Mouse (Mus musculus) 3T3-L1 (cell line): ENCODE measurements at regions not wholly inside any gene's neighbourhood (a gene's known extent, or its start where the extent isn't known, plus 50 kb on each side); places are given as distances from the start of the nearest gene placed in this dataset.
A peak's percentile ranks its signal among the peaks of the same experiment; 100 is the strongest.

Experiments
- DNase-seq: peaks from one replicate; pipeline ENCODE4 v3.0.0-alpha.2; 2015; ENCODE audit warnings: low read depth, low spot score

DNA sequence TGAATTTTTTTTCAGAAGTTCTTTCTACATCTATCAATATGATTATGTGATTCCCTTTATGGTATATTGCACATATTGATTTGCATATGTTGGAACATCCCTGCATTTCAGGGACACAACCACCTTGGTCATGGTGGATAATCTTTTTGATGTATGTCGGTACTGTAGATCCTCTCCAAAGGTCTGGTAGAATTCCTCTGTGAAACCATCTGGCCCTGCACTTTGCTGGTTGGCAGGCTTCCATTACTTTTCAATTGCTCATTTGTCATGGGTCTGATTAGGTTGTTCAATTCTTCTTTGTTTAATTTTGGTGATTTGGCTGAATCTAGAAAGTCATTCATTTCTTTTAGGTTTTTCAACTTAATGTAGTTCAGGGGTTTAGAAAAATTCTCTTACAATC, 288.2 kb downstream of the Col12a1 start:
- no peak for DNase-seq

DNA sequence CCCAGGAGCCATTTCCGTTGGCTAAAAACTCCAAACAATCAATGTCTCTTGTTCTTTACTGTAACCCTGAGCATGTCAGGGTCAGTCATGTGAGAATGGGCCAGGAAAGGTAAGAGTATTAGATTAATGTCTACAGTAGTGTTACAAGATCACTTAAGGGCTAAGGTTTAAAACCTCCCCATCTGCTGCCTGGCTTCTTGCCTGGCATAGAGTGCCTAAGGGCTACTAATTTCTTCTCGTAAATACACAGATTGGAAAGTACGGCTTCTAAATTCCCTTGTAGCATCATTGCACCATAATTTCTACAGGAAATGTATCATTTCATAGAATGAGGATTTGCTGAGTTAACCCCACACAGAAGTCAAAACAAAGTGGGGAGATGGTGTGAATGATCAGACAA, 281.0 kb downstream of the Col12a1 start:
- peak; percentile 53 for DNase-seq

DNA sequence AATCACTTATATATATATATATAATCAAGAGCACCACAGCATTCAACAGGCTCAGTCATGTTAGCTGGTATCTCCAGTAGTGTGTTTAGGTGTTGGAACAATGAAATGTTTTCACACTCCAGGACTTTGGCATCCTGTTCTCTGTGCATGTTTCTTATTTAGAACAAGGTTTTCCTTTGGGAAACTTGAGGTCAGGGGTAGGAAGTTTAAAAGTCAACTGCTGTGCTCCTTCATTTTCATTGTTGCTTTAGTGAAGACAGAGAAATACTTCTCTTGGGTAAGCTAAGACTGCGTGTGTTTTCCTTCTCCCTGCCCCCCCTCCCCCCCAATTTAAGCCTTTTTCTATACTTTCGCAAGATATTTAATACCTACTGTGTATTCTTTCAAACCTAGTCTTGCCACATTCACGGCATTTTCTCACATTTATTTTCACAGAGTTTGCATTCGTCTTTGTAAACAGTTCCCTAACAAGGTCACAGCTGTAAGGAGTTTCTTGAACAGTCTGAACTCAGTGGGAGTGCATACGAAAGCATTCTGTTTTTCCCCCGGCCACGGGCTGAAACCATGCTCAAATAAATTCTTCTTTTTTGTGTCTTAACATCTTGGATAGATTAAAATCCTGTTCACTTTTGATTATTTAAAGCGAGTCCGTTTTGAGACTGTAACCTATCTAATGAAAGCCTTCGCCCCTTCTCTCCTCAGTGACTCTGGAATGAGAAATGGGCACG, 279.2 kb downstream of the Col12a1 start:
- DNase-seq = no peak

- DNase-seq = no peak
These were observed 263.4 kb downstream of the Col12a1 start for GRCm38 (mm10) chr9:79455226-79455625.

- peak; percentile 71 for DNase-seq
These were observed 239.5 kb downstream of the Col12a1 start for GRCm38 (mm10) chr9:79479118-79479517.

DNA sequence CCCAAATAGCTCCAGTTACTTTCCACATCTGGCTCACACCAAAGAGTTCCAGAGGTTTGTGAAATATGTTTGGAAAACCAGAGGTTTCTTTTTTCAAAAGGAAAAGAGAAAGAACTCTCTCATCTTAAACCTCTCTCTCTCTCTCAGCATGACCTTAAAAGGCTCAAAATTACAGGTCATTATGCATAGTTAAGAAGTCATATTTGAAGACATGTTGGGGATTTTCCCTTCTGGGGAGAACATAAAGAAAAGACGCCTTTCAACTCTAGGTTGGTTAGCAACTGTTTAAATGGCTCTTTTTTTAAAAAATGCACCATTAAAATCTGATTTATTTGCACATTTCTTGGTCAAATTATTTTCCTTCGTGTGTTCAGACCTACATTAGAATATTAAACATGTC, 218.4 kb downstream of the Col12a1 start:
- DNase-seq = no peak

DNA sequence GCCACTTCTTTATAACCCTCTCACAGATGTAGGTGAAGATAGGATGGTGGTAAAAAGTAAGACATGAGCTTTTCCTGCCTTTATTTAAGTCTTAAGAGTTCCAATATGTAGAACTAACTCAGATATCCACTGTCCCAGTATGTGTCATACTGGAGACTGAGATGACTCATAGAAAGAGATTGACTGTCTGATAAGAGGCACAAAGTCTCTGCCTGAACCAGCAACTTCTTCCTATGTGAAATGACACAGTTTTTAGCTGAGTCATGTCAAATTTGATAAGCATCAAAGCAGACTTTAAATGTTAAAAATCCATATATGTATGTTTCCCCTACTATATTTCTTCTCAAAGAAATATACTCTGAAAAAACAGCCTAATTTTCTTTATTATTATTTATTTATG, 216.6 kb downstream of the Col12a1 start:
- peak; percentile 70 for DNase-seq

DNA sequence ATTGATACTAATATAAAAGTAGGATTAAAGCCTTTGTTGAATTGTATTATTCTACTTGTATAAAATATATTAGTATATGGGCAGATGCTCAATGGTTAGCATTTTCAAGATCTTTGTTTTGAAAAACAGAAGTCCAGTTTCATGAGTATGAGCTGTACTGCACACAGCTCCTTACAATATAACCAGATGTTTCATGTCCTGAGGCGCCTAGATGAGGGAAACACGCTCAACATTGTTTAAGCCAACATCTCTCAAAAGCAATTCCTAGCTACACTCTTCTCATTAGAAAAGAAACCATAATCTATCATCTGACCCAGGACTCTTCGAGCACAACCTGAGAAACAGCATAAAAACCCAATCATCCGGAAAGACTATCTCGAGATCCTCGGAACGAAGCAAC, 202.2 kb downstream of the Col12a1 start:
- no peak for DNase-seq

DNA sequence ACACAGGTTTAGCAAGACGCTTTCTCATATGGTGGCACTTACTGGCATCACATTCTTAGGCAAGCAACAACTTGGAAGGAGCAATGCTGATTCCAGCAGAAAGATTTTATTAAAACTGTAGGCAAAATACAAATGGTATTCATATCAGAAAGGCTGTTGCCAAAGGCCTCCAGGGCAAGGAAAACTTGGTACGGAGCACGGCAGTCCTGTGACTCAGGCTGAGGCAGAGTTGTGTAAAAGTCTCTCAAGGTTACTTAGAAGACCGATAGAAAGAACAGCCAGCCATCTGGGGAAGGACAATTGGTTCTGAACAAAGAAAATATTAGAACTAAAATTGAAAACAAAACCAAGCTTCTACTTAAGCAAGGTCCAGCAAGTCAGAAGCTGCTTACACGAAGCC, 201.2 kb downstream of the Col12a1 start:
- peak; percentile 80 for DNase-seq

DNA sequence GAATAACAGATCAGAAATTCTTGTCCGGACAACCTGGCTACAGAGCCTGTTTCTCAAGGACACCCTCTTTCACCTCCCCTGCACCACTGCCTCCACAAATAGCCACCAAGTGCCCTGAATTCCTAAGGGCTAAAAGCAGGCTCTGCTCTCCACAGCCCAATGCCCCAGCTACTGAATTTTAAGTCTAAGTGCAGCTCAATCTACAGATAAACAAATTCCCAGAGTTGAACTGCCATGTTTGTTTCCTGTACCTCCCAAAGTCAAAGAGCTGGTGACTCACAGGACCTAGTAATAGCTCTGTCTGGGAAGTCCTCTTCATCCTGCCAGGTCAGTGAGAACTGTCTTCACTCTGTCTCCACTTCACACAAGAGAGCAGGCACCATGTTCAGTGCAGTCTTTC, 200.0 kb downstream of the Col12a1 start:
- DNase-seq = peak; percentile 57

- no peak for DNase-seq
These were observed 198.1 kb downstream of the Col12a1 start for GRCm38 (mm10) chr9:79520498-79520897.

DNA sequence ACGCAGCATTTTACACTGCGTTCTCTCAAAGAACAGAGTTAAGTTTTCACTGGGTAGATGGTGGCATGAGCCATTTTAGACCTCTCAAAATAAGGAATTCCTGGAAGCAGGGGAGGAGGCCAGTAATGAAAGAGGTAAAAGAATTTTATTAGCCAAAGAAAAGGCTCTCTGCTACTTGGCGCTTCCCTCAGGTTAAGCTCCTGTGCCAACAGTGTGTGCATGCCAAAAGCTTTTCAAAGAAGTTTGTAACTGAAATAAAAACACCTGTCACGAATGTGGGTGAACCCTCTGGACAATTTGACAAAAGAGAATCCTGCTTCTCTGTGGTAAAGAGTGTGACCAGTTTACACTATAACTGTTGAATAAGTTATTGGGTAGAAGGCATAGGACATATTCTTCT, 195.6 kb downstream of the Col12a1 start:
- no peak for DNase-seq

GRCm38 (mm10) chr9:79525000-79525399, 193.6 kb downstream of the Col12a1 start:
- no peak for DNase-seq

DNA sequence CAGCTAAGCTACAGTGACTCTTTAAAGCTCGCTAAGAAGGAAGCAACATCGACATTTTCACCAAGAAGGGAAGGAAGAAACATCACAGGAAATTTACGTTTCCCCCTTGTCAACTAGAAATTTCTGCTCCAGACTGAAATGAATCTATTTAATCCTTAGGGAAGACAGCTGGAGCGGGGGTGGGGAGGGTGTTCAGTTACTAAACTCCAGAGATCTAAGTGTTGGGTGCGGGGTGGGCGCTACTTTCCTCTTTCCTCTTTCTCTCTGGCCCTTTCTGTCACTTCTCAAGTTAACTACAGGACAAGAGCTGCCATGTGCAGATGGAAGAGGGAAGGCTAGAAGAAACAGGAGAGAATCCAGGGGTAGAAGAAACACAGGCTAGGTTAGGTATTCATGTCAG, 192.2 kb downstream of the Col12a1 start:
- no peak for DNase-seq

DNA sequence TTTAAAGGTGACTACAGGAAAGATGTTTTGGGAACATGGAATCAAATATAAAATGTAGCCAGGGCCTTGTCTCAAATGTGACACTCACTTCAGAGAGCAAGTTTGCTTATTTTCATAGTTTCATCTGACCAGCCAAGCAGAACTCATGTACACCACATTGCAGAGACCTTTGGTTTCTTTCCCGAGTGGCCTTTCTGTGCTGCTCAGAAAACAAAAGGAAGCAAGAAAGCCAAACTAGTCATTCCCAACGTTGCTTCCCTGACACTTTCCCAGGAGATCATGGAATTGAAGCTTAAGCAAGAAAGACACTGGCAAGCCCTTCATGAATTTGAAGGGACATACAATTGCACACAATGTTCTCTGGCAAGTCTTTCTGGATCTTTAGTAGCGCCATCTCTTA, 191.3 kb downstream of the Col12a1 start:
- DNase-seq = no peak
